Mouse (Mus musculus): Measurements from ENCODE around the gene Atf3. TPM values are rescaled to one million over a fixed set of nuclear protein-coding genes. Genes with fewer than 3 reads are reported as not detected.

The Atf3 gene
- polyA plus RNA-seq, 1 experiment from 2014 or later, result 4.3 TPM

GRCm38 (mm10) chr1:191204876-191205275, 13.0 kb downstream of the Atf3 start:
- Histone ChIP-seq H3K36me3 (ENCODE audit: control insufficient read depth, insufficient read depth, low read length) (no peaks in the 10 kb centered on the region), H3K27ac (ENCODE audit: low read length) (no peak overlapping the region), H3K9ac (ENCODE audit: low read length) (no peak overlapping the region), H3K4me1 (replicated peaks; ENCODE audit: control insufficient read depth, insufficient read depth, low read length) (no peaks in the 10 kb centered on the region), H3K9me3 (ENCODE audit: control insufficient read depth, low read length) (no peaks in the 10 kb centered on the region), H3K4me3 (ENCODE audit: low read length) (no peak overlapping the region), H3K27me3 (ENCODE audit: control insufficient read depth, insufficient read depth, low read depth, low read length) (no peaks in the 10 kb centered on the region), H3K4me2 (ENCODE audit: low read depth, low read length) (no peak overlapping the region)
- no peak for ATAC-seq (ENCODE audit: low read depth)
- WGBS, result 52% methylated on average over 5 of the region's 5 CpGs

- Histone ChIP-seq H3K4me3 (ENCODE audit: low read length) (no peak overlapping the region), H3K27ac (ENCODE audit: low read length) (no peak overlapping the region), H3K36me3 (ENCODE audit: control insufficient read depth, insufficient read depth, low read length) (no peaks in the 10 kb centered on the region), H3K4me2 (ENCODE audit: low read depth, low read length) (no peak overlapping the region), H3K9me3 (ENCODE audit: control insufficient read depth, low read length) (no peaks in the 10 kb centered on the region), H3K9ac (ENCODE audit: low read length) (no peak overlapping the region), H3K4me1 (replicated peaks; ENCODE audit: control insufficient read depth, insufficient read depth, low read length) (no peaks in the 10 kb centered on the region), H3K27me3 (ENCODE audit: control insufficient read depth, insufficient read depth, low read depth, low read length) (no peaks in the 10 kb centered on the region)
- ATAC-seq (ENCODE audit: low read depth), result no peak
- WGBS, result 85% methylated on average over 2 of the region's 2 CpGs
Observed at GRCm38 (mm10) chr1:191203496-191203895, 14.3 kb downstream of the Atf3 start.

GRCm38 (mm10) chr1:191202208-191202952, 15.5 kb downstream of the Atf3 start:
- H3K4me3 ChIP-seq (ENCODE audit: low read length), result no peak overlapping the region
- H3K27me3 ChIP-seq (ENCODE audit: control insufficient read depth, insufficient read depth, low read depth, low read length), result no peaks in the 10 kb centered on the region
- H3K4me1 ChIP-seq (replicated peaks; ENCODE audit: control insufficient read depth, insufficient read depth, low read length), result no peaks in the 10 kb centered on the region
- ATAC-seq (ENCODE audit: low read depth), result no peak
- WGBS, result 81% methylated on average over 11 of the region's 11 CpGs
- H3K4me2 ChIP-seq (ENCODE audit: low read depth, low read length), result no peak overlapping the region
- no peaks in the 10 kb centered on the region for H3K36me3 ChIP-seq (ENCODE audit: control insufficient read depth, insufficient read depth, low read length)
- no peak overlapping the region for H3K9ac ChIP-seq (ENCODE audit: low read length)
- H3K9me3 ChIP-seq (ENCODE audit: control insufficient read depth, low read length), result no peaks in the 10 kb centered on the region
- no peak overlapping the region for H3K27ac ChIP-seq (ENCODE audit: low read length)

GRCm38 (mm10) chr1:191200816-191201602, 16.8 kb downstream of the Atf3 start:
- H3K4me1 ChIP-seq (replicated peaks; ENCODE audit: control insufficient read depth, insufficient read depth, low read length), result no peaks in the 10 kb centered on the region
- H3K27me3 ChIP-seq (ENCODE audit: control insufficient read depth, insufficient read depth, low read depth, low read length), result no peaks in the 10 kb centered on the region
- 83% methylated on average over 9 of the region's 9 CpGs for WGBS
- H3K4me3 ChIP-seq (ENCODE audit: low read length), result no peak overlapping the region
- no peak for ATAC-seq (ENCODE audit: low read depth)
- no peaks in the 10 kb centered on the region for H3K36me3 ChIP-seq (ENCODE audit: control insufficient read depth, insufficient read depth, low read length)
- H3K9me3 ChIP-seq (ENCODE audit: control insufficient read depth, low read length), result no peaks in the 10 kb centered on the region
- H3K27ac ChIP-seq (ENCODE audit: low read length), result no peak overlapping the region
- H3K4me2 ChIP-seq (ENCODE audit: low read depth, low read length), result no peak overlapping the region
- H3K9ac ChIP-seq (ENCODE audit: low read length), result no peak overlapping the region

- no peak for ATAC-seq (ENCODE audit: low read depth)
- Histone ChIP-seq H3K27me3 (ENCODE audit: control insufficient read depth, insufficient read depth, low read depth, low read length) (no peaks in the 10 kb centered on the region), H3K4me1 (replicated peaks; ENCODE audit: control insufficient read depth, insufficient read depth, low read length) (no peaks in the 10 kb centered on the region; the same call in 1 of the 2 replicates), H3K27ac (ENCODE audit: low read length) (no peak overlapping the region), H3K9me3 (ENCODE audit: control insufficient read depth, low read length) (no peaks in the 10 kb centered on the region), H3K9ac (ENCODE audit: low read length) (no peak overlapping the region), H3K36me3 (ENCODE audit: control insufficient read depth, insufficient read depth, low read length) (no peaks in the 10 kb centered on the region), H3K4me3 (ENCODE audit: low read length) (no peak overlapping the region), H3K4me2 (ENCODE audit: low read depth, low read length) (no peak overlapping the region)
- WGBS, result 58% methylated on average over 7 of the region's 7 CpGs
Observed at GRCm38 (mm10) chr1:191197916-191198315, 19.9 kb downstream of the Atf3 start.

GRCm38 (mm10) chr1:191196016-191196415, 21.8 kb downstream of the Atf3 start:
- Histone ChIP-seq H3K4me1 (replicated peaks; ENCODE audit: control insufficient read depth, insufficient read depth, low read length) (no peaks in the 10 kb centered on the region; the same call in 1 of the 2 replicates), H3K27me3 (ENCODE audit: control insufficient read depth, insufficient read depth, low read depth, low read length) (0 out of 2 replicates have a peak, but pooled peaks cover 3% of the 10 kb centered on the region), H3K27ac (ENCODE audit: low read length) (no peak overlapping the region), H3K36me3 (ENCODE audit: control insufficient read depth, insufficient read depth, low read length) (no peaks in the 10 kb centered on the region), H3K9me3 (ENCODE audit: control insufficient read depth, low read length) (no peaks in the 10 kb centered on the region), H3K4me3 (ENCODE audit: low read length) (no peak overlapping the region), H3K9ac (ENCODE audit: low read length) (no peak overlapping the region), H3K4me2 (ENCODE audit: low read depth, low read length) (no peak overlapping the region)
- ATAC-seq (ENCODE audit: low read depth), result no peak
- 82% methylated on average over 6 of the region's 6 CpGs for WGBS

GRCm38 (mm10) chr1:191193657-191194424, 24.0 kb downstream of the Atf3 start:
- ATAC-seq (ENCODE audit: low read depth), result no peak
- no peak overlapping the region for H3K9ac ChIP-seq (ENCODE audit: low read length)
- no peak overlapping the region for H3K27ac ChIP-seq (ENCODE audit: low read length)
- H3K36me3 ChIP-seq (ENCODE audit: control insufficient read depth, insufficient read depth, low read length), result no peaks in the 10 kb centered on the region
- no peak overlapping the region for H3K4me2 ChIP-seq (ENCODE audit: low read depth, low read length)
- no peak overlapping the region for H3K4me3 ChIP-seq (ENCODE audit: low read length)
- 27% methylated on average over 14 of the region's 14 CpGs for WGBS
- H3K9me3 ChIP-seq (ENCODE audit: control insufficient read depth, low read length), result no peaks in the 10 kb centered on the region
- H3K4me1 ChIP-seq (replicated peaks; ENCODE audit: control insufficient read depth, insufficient read depth, low read length), result no peaks in the 10 kb centered on the region; the same call in 1 of the 2 replicates
- H3K27me3 ChIP-seq (ENCODE audit: control insufficient read depth, insufficient read depth, low read depth, low read length), result peaks cover 10% of the 10 kb centered on the region; the same call in 1 of the 2 replicates

GRCm38 (mm10) chr1:191192751-191193150, 25.1 kb downstream of the Atf3 start:
- 86% methylated on average over 6 of the region's 6 CpGs for WGBS
- no peaks in the 10 kb centered on the region for H3K9me3 ChIP-seq (ENCODE audit: control insufficient read depth, low read length)
- no peaks in the 10 kb centered on the region for H3K36me3 ChIP-seq (ENCODE audit: control insufficient read depth, insufficient read depth, low read length)
- no peak for ATAC-seq (ENCODE audit: low read depth)
- peaks cover 10% of the 10 kb centered on the region; the same call in 1 of the 2 replicates for H3K27me3 ChIP-seq (ENCODE audit: control insufficient read depth, insufficient read depth, low read depth, low read length)
- no peak overlapping the region for H3K4me2 ChIP-seq (ENCODE audit: low read depth, low read length)
- H3K9ac ChIP-seq (ENCODE audit: low read length), result no peak overlapping the region
- H3K4me3 ChIP-seq (ENCODE audit: low read length), result no peak overlapping the region
- H3K27ac ChIP-seq (ENCODE audit: low read length), result no peak overlapping the region
- H3K4me1 ChIP-seq (replicated peaks; ENCODE audit: control insufficient read depth, insufficient read depth, low read length), result no peaks in the 10 kb centered on the region; the same call in 1 of the 2 replicates

GRCm38 (mm10) chr1:191192213-191192612, 25.6 kb downstream of the Atf3 start:
- no peak for ATAC-seq (ENCODE audit: low read depth)
- H3K27me3 ChIP-seq (ENCODE audit: control insufficient read depth, insufficient read depth, low read depth, low read length), result peaks cover 10% of the 10 kb centered on the region
- H3K9me3 ChIP-seq (ENCODE audit: control insufficient read depth, low read length), result no peaks in the 10 kb centered on the region
- H3K9ac ChIP-seq (ENCODE audit: low read length), result no peak overlapping the region
- no peaks in the 10 kb centered on the region for H3K36me3 ChIP-seq (ENCODE audit: control insufficient read depth, insufficient read depth, low read length)
- H3K27ac ChIP-seq (ENCODE audit: low read length), result no peak overlapping the region
- no peak overlapping the region for H3K4me3 ChIP-seq (ENCODE audit: low read length)
- no peak overlapping the region for H3K4me2 ChIP-seq (ENCODE audit: low read depth, low read length)
- 50% methylated on average over 6 of the region's 6 CpGs for WGBS
- H3K4me1 ChIP-seq (replicated peaks; ENCODE audit: control insufficient read depth, insufficient read depth, low read length), result no peaks in the 10 kb centered on the region; the same call in 1 of the 2 replicates
